Mouse (Mus musculus) lung, postnatal 0 days (tissue): ENCODE measurements at regions not wholly inside any gene's neighbourhood (a gene's known extent, or its start where the extent isn't known, plus 50 kb on each side); places are given as distances from the start of the nearest gene placed in this dataset.

Experiments used
- ATAC-seq: fragments of 200-750 bp; cut with Nextera tagmentation; 2 replicates; pipeline ENCODE4 v1.8.0; 2017; ENCODE audit warnings: moderate library complexity
- DNase-seq: peaks from one replicate; pipeline ENCODE4 v3.0.0-alpha.2; 2016; ENCODE audit warnings: low spot score
- H3K27ac ChIP-seq: fragments of 300-500 bp; sonication (generic); 2 replicates; pipeline ENCODE4 v1.5.1; 2014; ENCODE audit warnings: antibody characterized with exemption, mild to moderate bottlenecking, low read length, mixed read lengths
- H3K27me3 ChIP-seq: fragments of 300-500 bp; sonication (generic); replicated peaks from 2 replicates; pipeline ENCODE4 v1.6.1; 2014; ENCODE audit warnings: low read length, mixed read lengths; ENCODE audit not compliant: insufficient read depth
- H3K36me3 ChIP-seq: fragments of 300-500 bp; sonication (generic); 2 replicates; pipeline ENCODE4 v1.6.1; 2014; ENCODE audit warnings: low read length, mixed read lengths; ENCODE audit not compliant: insufficient read depth
- H3K4me1 ChIP-seq: fragments of 300-500 bp; sonication (generic); 2 replicates; pipeline ENCODE4 v1.6.1; 2014; ENCODE audit warnings: antibody characterized with exemption, low read depth, low read length, mixed read lengths; ENCODE audit not compliant: insufficient read depth
- H3K4me2 ChIP-seq: fragments of 300-500 bp; sonication (generic); replicated peaks from 2 replicates; pipeline ENCODE4 v1.6.1; 2014; ENCODE audit warnings: low read depth, mild to moderate bottlenecking, low read length, moderate library complexity, mixed read lengths
- H3K4me3 ChIP-seq: fragments of 300-500 bp; sonication (generic); 2 replicates; pipeline ENCODE4 v1.5.1; 2014; ENCODE audit warnings: low read depth, low read length
- H3K9ac ChIP-seq: fragments of 300-500 bp; sonication (generic); replicated peaks from 2 replicates; pipeline ENCODE4 v1.6.1; 2014; ENCODE audit warnings: low read depth, mild to moderate bottlenecking
- H3K9me3 ChIP-seq: fragments of 300-500 bp; sonication (generic); 2 replicates; pipeline ENCODE4 v1.6.1; 2016; ENCODE audit warnings: low read length, mixed read lengths
- CTCF ChIP-seq: IDR thresholded peaks from 2 replicates; pipeline ENCODE4 v1.5.1; 2016; ENCODE audit warnings: antibody characterized with exemption, mild to moderate bottlenecking
- EP300 ChIP-seq: IDR thresholded peaks from 2 replicates; pipeline ENCODE4 v1.6.1; 2016; ENCODE audit warnings: antibody characterized with exemption, mild to moderate bottlenecking, control low read depth
- WGBS: fragments of 180-500 bp; shearing (Covaris S2); extraction: QIAGEN DNeasy Blood & Tissue Kit; methylation state at CpG from one replicate; pipeline ENCODE4 v1.1.7; 2014; 5-methylcytosine and 5-hydroxymethylcytosine counted together

DNA sequence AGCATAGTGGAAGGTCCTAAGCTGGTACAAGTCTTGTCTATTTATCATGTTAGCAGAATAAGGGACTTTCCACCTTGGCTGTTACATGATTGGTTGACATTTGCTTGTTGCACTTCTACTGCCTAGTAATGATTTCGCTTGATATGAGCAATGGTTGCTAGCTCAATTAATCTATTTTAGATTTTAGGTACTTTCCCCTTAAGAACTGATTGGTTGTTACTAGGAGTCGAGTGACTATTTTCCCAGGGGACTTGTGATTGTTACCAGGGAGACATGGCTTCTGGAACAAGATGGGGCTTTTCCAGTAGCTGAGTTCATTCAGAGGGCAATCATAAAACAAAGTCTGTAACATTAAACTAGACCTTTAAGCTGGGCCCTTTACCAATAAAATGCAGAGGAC is 100.9 kb downstream of the Nup35 start:
- TF ChIP-seq CTCF = no peak
- no peak for TF ChIP-seq EP300
- Histone ChIP-seq H3K27ac (no peak overlapping the region), H3K9ac (no peak overlapping the region), H3K36me3 (no peaks in the 10 kb centered on the region), H3K4me1 (no peaks in the 10 kb centered on the region), H3K27me3 (no peaks in the 10 kb centered on the region), H3K4me2 (no peak overlapping the region), H3K9me3 (no peaks in the 10 kb centered on the region), H3K4me3 (no peak overlapping the region)
- DNase-seq = no peak
- 42% methylated on average over 2 of the region's 2 CpGs for WGBS
- no peak for ATAC-seq

- no peak overlapping the region for H3K4me3 ChIP-seq
- no peaks in the 10 kb centered on the region for H3K27me3 ChIP-seq
- DNase-seq (peak; percentile 7), ATAC-seq (no peak)
- TF ChIP-seq CTCF (no peak), EP300 (no peak)
- no peak overlapping the region for H3K9ac ChIP-seq
- no peaks in the 10 kb centered on the region for H3K36me3 ChIP-seq
- WGBS = 47% methylated on average over 5 of the region's 5 CpGs
- H3K9me3 ChIP-seq = no peaks in the 10 kb centered on the region
- H3K4me2 ChIP-seq = no peak overlapping the region
- no peak overlapping the region for H3K27ac ChIP-seq
- no peaks in the 10 kb centered on the region for H3K4me1 ChIP-seq
Observed at GRCm38 (mm10) chr2:80724085-80724484, 107.0 kb downstream of the Nup35 start.

DNA sequence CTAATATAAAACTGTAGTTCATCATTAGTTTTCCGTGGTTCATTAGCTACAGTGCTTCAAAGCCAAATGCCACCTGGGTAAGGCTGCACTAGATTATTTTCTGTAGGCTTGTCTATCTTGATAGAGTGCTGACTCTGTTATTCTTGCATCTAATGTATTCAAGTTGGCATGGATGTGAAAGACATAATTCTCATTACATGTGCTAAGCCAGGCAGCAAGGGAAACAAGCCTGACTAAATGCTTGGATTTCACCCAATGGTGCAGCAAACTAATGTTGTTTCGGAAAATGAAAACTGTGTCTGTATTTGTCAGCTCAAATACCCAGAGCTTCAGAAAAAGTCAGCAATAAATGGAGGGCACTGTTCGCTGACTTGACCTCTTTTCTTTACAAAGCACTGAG is 114.3 kb downstream of the Nup35 start:
- Histone ChIP-seq H3K4me2 (no peak overlapping the region), H3K4me3 (no peak overlapping the region), H3K36me3 (no peaks in the 10 kb centered on the region), H3K9me3 (no peaks in the 10 kb centered on the region), H3K9ac (no peak overlapping the region), H3K4me1 (no peaks in the 10 kb centered on the region), H3K27ac (no peak overlapping the region), H3K27me3 (no peaks in the 10 kb centered on the region)
- ATAC-seq (no peak), DNase-seq (no peak)
- TF ChIP-seq EP300 (no peak), CTCF (no peak)
- WGBS = 81% methylated on average over 3 of the region's 3 CpGs

DNA sequence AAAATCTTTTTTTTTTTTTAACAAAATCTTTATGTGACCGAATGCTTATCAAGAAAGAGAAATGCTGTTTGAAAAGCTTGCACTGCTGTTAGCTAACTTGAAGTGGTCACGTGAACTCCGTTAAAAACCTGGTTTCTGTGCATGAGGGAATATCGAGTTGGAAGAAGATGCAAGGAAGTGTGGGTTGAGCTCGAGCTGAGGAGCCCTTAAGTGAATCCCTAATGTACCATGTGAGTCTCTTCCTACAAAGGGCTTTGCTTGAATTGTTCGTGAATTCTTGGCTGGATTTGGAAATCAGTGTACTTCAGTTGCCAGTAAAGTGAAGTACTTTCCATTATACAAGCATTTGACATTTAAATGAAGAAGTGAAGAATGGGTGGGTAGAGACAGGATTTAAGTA is 129.7 kb downstream of the Nup35 start:
- no peak overlapping the region for H3K4me3 ChIP-seq
- H3K27me3 ChIP-seq = no peaks in the 10 kb centered on the region
- no peak overlapping the region for H3K9ac ChIP-seq
- TF ChIP-seq CTCF (no peak), EP300 (no peak)
- no peak for ATAC-seq
- no peak overlapping the region for H3K4me2 ChIP-seq
- no peak for DNase-seq
- H3K36me3 ChIP-seq = no peaks in the 10 kb centered on the region
- no peaks in the 10 kb centered on the region for H3K9me3 ChIP-seq
- no peaks in the 10 kb centered on the region for H3K4me1 ChIP-seq
- 55% methylated on average over 6 of the region's 6 CpGs for WGBS
- no peak overlapping the region for H3K27ac ChIP-seq

DNA sequence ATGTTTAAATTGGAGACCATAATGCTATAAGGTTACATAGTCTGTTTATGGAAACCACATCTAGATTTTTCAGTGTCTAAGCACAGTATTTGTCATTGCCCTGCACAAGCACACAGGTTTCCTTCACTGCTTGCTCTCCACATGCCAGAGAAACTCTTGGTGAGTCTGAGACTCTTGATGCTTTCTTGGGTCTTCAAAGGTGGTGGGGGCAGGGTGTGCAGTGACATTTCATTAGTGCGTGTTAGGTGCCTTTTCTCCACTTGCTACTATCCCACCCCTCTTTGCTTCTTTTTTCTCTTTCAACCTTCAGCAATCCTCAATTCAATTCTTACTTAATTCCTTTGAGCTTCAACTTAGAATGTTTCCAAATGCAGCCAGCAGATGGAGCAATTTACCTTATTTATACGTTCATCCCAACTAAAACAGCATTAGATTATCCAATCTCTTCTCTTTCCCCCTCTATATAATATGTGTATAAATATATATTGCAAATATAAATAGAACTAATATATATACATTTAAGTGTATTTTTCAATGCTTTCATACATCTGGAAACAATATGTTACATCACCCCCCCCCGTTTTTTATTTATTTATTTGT is 145.1 kb downstream of the Nup35 start:
- no peak for ATAC-seq

DNA sequence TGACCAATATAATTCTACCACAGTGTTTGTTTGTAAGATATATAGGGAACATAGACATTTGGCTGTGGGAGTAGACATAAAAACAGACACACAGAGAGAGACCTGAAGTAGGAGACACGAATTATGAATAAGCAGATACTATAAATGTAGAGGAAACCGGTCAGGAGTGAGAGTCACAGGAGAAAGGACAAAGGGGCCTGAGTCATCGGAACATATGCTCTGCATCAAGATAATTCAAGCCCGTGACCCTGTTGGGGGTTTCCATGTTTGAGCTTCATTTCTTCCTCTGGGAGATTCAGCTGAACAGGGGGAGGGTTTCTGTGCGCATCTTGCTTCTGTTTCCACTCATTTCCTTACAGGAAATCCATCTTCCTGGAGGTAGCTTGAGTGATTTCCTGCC is 154.1 kb downstream of the Nup35 start:
- Histone ChIP-seq H3K4me3 (no peak overlapping the region), H3K27me3 (no peaks in the 10 kb centered on the region), H3K27ac (no peak overlapping the region), H3K4me1 (no peaks in the 10 kb centered on the region), H3K9ac (no peak overlapping the region), H3K36me3 (no peaks in the 10 kb centered on the region), H3K4me2 (no peak overlapping the region), H3K9me3 (no peaks in the 10 kb centered on the region)
- ATAC-seq (no peak), DNase-seq (no peak)
- no peak for TF ChIP-seq EP300
- no peak for TF ChIP-seq CTCF
- WGBS = 48% methylated on average over 5 of the region's 5 CpGs

More for the DNA sequence above, 145.1 kb downstream of the Nup35 start:
- peak; percentile 77 for DNase-seq
- Histone ChIP-seq H3K9me3 (no peaks in the 10 kb centered on the region), H3K27me3 (no peaks in the 10 kb centered on the region), H3K4me2 (no peak overlapping the region), H3K4me3 (no peak overlapping the region), H3K9ac (no peak overlapping the region), H3K27ac (no peak overlapping the region), H3K4me1 (no peaks in the 10 kb centered on the region), H3K36me3 (no peaks in the 10 kb centered on the region)
- TF ChIP-seq CTCF = peak; percentile 63
- no peak for TF ChIP-seq EP300
- 28% methylated on average over 3 of the region's 3 CpGs for WGBS

GRCm38 (mm10) chr2:80772455-80772854 is 155.4 kb downstream of the Nup35 start:
- 82% methylated on average over 3 of the region's 3 CpGs for WGBS
- H3K4me2 ChIP-seq = no peak overlapping the region

More at GRCm38 (mm10) chr2:80772455-80772854, 155.4 kb downstream of the Nup35 start:
- no peaks in the 10 kb centered on the region for H3K9me3 ChIP-seq
- TF ChIP-seq CTCF (no peak), EP300 (no peak)
- no peak overlapping the region for H3K9ac ChIP-seq
- ATAC-seq = no peak
- H3K4me1 ChIP-seq = no peaks in the 10 kb centered on the region
- DNase-seq = no peak
- H3K27me3 ChIP-seq = no peaks in the 10 kb centered on the region
- H3K36me3 ChIP-seq = no peaks in the 10 kb centered on the region
- no peak overlapping the region for H3K4me3 ChIP-seq
- H3K27ac ChIP-seq = no peak overlapping the region
